Mouse (Mus musculus): ENCODE measurements around the gene Ccdc114. TPM values are rescaled to one million over a fixed set of nuclear protein-coding genes. Genes with fewer than 3 reads are reported as not detected.
"Not testable (repeated sequence)": the region's sequence is repeated elsewhere in the genome, so short reads cannot be mapped to it uniquely, and the experiment has no call there.

The Ccdc114 gene
- polyA plus RNA-seq, 1 experiment from 2014 or later, result 3.8 TPM

GRCm38 (mm10) chr7:45920583-45921241 is 3.2 kb upstream of the Ccdc114 start:
- no peaks in the 10 kb centered on the region for H3K27me3 ChIP-seq (ENCODE audit: control insufficient read depth, insufficient read depth, low read length)
- DNase-seq (ENCODE audit: low spot score) (no peak), ATAC-seq (ENCODE audit: insufficient number of reproducible peaks, low FRiP score, low TSS enrichment, low read depth) (no peak)
- peak overlapping the region; percentile 43 for H3K4me2 ChIP-seq (ENCODE audit: low read depth, severe bottlenecking)
- 37% methylated on average over 9 of the region's 9 CpGs for WGBS
- H3K4me3 ChIP-seq (ENCODE audit: low read depth, low read length), result peak overlapping the region; percentile 16
- H3K36me3 ChIP-seq (ENCODE audit: control insufficient read depth, insufficient read depth, low read length), result no peaks in the 10 kb centered on the region
- H3K27ac ChIP-seq (replicated peaks; ENCODE audit: low read depth, low read length), result no peak overlapping the region
- H3K4me1 ChIP-seq (ENCODE audit: control insufficient read depth, insufficient read depth, low read length), result peaks cover 43% of the 10 kb centered on the region
- H3K9me3 ChIP-seq (ENCODE audit: control insufficient read depth, low read length), result no peaks in the 10 kb centered on the region
- H3K9ac ChIP-seq (ENCODE audit: low read length), result peak overlapping the region; percentile 35

DNA sequence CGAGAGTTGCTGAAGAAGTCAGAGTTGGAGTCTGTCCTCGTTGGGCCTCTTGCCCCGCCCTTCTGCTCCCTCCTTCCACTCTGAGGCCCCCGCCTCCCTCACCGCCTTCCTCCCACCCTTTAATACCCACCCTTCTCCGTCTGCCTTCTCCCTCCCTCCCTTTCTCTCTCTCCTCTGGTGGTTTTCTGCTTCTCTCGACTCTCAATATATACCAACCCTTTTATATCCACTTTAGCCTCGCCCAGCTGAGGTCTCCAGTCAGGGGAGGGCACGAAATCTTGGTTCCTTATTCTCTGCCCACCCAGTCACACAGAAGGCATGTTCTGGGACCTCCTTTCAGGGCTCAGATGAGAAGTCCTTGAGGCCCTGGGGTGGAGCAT is 2.6 kb upstream of the Ccdc114 start, which contains the start of gene Emp3:
Gene Emp3 (minus strand): TSS at position 163 of the 380 bp plus-strand sequence.
- Histone ChIP-seq H3K4me1 (ENCODE audit: control insufficient read depth, insufficient read depth, low read length) (peaks cover 38% of the 10 kb centered on the region), H3K9ac (ENCODE audit: low read length) (peak within 1 kb of the TSS; percentile 35), H3K4me3 (ENCODE audit: low read depth, low read length) (peak within 1 kb of the TSS; percentile 16), H3K9me3 (ENCODE audit: control insufficient read depth, low read length) (no peaks in the 10 kb centered on the region), H3K27ac (replicated peaks; ENCODE audit: low read depth, low read length) (peak within 1 kb of the TSS; percentile 75; the same call in 1 of the 2 replicates), H3K4me2 (ENCODE audit: low read depth, severe bottlenecking) (peak within 1 kb of the TSS; percentile 43), H3K27me3 (ENCODE audit: control insufficient read depth, insufficient read depth, low read length) (no peaks in the 10 kb centered on the region), H3K36me3 (ENCODE audit: control insufficient read depth, insufficient read depth, low read length) (no peaks in the 10 kb centered on the region)
- ATAC-seq (ENCODE audit: insufficient number of reproducible peaks, low FRiP score, low TSS enrichment, low read depth) (no peak), DNase-seq (ENCODE audit: low spot score) (no peak)
- WGBS, result 40% methylated on average over 9 of the region's 9 CpGs

DNA sequence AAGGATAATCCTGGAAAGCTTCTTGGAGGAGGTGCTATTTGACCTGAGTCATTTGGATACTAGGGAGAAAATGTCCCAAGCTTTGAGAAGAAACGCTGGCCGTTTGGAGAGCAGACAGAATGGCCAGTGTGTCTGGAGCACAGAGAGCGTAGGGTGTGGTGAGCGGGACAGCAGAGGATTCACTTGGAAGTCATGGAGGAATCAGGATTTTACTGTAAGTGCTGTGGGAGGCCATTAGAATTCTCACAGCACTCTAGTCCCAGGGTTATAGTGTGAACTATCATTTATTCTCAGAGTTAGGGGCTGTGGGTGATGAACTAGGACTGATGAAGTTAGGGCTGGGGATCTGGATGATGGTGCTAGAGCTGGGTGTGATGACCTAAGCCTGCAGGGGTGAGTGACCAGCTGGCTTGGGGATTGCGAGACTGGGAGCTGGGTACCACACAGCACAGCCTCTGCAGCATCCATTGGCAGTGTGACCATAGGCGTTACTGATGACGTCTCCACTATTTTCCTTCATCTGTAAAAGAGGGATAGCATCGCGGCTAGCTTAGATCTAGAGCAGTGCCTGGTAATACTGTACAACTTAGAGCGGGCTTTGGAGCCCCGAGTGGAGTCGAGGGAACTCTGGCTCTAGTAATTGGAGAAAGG is 1.8 kb upstream of the Ccdc114 start:
- peak overlapping the region; percentile 34; the same call in 1 of the 2 replicates for H3K9ac ChIP-seq (ENCODE audit: low read length)
- DNase-seq (ENCODE audit: low spot score) (no peak), ATAC-seq (ENCODE audit: insufficient number of reproducible peaks, low FRiP score, low TSS enrichment, low read depth) (no peak)
- H3K36me3 ChIP-seq (ENCODE audit: control insufficient read depth, insufficient read depth, low read length), result no peaks in the 10 kb centered on the region
- no peak overlapping the region for H3K4me3 ChIP-seq (ENCODE audit: low read depth, low read length)
- 80% methylated on average over 12 of the region's 12 CpGs for WGBS
- no peak overlapping the region; the same call in none of the 2 replicates for H3K4me2 ChIP-seq (ENCODE audit: low read depth, severe bottlenecking)
- H3K27me3 ChIP-seq (ENCODE audit: control insufficient read depth, insufficient read depth, low read length), result no peaks in the 10 kb centered on the region
- H3K27ac ChIP-seq (replicated peaks; ENCODE audit: low read depth, low read length), result peak overlapping the region; percentile 75
- H3K9me3 ChIP-seq (ENCODE audit: control insufficient read depth, low read length), result no peaks in the 10 kb centered on the region
- peaks cover 29% of the 10 kb centered on the region for H3K4me1 ChIP-seq (ENCODE audit: control insufficient read depth, insufficient read depth, low read length)

DNA sequence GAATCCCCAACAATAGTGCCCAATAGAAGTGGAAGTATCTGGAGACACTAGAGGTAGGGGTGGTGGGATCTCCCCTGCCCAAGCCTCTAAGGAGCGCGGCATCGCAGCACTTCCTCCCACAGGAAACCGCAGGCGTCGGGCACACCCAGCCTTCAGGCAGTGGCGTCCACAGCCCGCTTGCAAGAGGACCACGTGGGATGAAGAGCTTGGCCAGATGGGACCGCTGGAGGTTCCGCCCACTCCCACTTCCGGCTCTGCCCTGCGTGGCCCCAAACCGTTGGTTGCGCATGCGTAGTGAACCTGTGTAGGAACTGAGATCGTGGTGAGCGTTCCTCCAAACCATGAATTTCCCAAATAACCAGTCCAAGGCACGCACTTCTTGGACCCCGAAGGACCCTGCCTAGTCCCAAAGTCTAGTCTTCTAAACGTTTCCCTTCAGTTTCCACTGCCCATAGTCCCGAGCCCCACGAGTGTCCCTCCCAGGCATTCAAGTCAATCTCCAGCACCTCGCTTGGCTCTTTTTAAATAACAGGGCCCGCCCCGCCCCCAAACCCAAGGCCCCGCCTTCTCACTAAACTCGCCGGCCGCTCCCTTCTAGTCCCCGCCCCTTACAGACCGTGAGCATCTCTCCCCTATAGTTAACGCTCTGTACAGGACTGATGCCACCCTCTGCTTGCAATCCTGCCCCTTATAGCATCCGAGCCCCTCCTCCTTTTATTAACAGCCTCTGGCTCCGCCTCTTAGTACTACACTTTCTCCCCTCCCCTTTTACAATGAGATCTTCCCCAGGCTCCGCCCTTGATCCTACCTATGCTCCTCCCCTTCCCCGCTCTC is 727 bp upstream of the Ccdc114 start:
- H3K36me3 ChIP-seq (ENCODE audit: control insufficient read depth, insufficient read depth, low read length), result no peaks in the 10 kb centered on the region
- no peak overlapping the region; the same call in 1 of the 2 replicates for H3K9ac ChIP-seq (ENCODE audit: low read length)
- DNase-seq (ENCODE audit: low spot score) (peak; percentile 95), ATAC-seq (ENCODE audit: insufficient number of reproducible peaks, low FRiP score, low TSS enrichment, low read depth) (peak; percentile 87)
- peak overlapping the region; percentile 31 for H3K4me3 ChIP-seq (ENCODE audit: low read depth, low read length)
- 2% methylated on average over 37 of the region's 37 CpGs for WGBS
- H3K27me3 ChIP-seq (ENCODE audit: control insufficient read depth, insufficient read depth, low read length), result no peaks in the 10 kb centered on the region
- H3K4me2 ChIP-seq (ENCODE audit: low read depth, severe bottlenecking), result peak overlapping the region; percentile 56
- H3K9me3 ChIP-seq (ENCODE audit: control insufficient read depth, low read length), result no peaks in the 10 kb centered on the region
- peak overlapping the region; percentile 75 for H3K27ac ChIP-seq (replicated peaks; ENCODE audit: low read depth, low read length)
- H3K4me1 ChIP-seq (ENCODE audit: control insufficient read depth, insufficient read depth, low read length), result peaks cover 19% of the 10 kb centered on the region

DNA sequence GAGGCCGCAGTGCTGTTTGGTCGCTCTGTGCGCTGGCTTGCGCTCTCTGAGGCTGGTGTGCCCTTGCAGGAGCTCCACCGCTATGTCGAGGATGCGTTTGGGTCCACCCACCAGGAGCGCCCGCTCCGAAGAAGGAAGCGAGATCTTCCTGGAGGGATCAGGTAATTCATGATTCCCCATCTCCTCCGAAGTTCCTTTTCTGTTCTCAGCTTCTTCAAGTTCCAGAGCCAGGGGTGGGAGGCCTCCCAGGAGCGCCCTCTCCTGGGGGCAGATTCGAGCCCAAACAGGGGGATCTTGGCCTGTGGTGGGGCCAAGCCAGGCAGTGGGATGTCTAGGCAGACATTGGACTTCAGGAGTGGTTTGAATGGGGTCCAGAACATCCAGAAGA is 551 bp downstream of the Ccdc114 start:
- Histone ChIP-seq H3K4me1 (ENCODE audit: control insufficient read depth, insufficient read depth, low read length) (peaks cover 19% of the 10 kb centered on the region), H3K9ac (ENCODE audit: low read length) (no peak overlapping the region), H3K27ac (replicated peaks; ENCODE audit: low read depth, low read length) (no peak overlapping the region), H3K4me3 (ENCODE audit: low read depth, low read length) (peak overlapping the region; percentile 31), H3K36me3 (ENCODE audit: control insufficient read depth, insufficient read depth, low read length) (no peaks in the 10 kb centered on the region), H3K9me3 (ENCODE audit: control insufficient read depth, low read length) (no peaks in the 10 kb centered on the region), H3K4me2 (ENCODE audit: low read depth, severe bottlenecking) (peak overlapping the region; percentile 56), H3K27me3 (ENCODE audit: control insufficient read depth, insufficient read depth, low read length) (no peaks in the 10 kb centered on the region)
- 11% methylated on average over 14 of the region's 14 CpGs for WGBS
- ATAC-seq (ENCODE audit: insufficient number of reproducible peaks, low FRiP score, low TSS enrichment, low read depth) (no peak), DNase-seq (ENCODE audit: low spot score) (peak; percentile 61)

DNA sequence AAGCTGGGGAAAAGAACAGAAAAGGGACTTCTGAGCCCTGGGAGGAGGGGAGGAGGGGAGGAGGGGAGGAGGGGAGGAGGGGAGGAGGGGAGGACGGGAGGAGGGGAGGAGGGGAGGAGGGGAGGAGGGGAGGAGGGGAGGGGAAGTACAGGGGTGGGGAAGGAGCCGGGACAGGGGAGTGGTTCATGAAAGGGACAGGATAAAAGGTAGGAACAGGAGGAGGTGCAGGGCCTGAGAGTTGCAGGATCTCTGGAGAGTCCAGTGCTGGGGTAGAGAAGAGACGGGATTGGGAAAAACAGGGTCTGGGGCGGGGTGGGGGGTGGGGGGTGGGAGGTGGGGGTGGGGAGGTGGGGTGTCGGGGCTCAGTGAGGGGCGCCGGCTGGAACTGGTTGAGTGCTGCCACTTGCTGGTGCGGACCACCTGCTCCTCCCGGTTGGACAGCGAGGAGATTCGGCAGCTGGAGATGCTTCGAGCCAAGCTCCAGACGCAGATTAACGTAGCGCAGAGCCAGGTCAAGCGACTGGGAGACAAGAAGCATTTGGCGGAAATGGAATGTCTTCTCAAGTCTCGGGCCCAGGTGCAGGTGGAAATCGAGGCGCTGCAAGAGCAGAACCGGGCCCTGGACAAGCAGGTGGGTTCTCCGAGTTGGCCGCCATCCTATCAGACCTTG is 4.9 kb downstream of the Ccdc114 start:
- 11% methylated on average over 20 of the region's 23 CpGs for WGBS
- DNase-seq (ENCODE audit: low spot score), result no peak
- Histone ChIP-seq H3K9ac (ENCODE audit: low read length) (no peak overlapping the region), H3K4me2 (ENCODE audit: low read depth, severe bottlenecking) (no peak overlapping the region), H3K9me3 (ENCODE audit: control insufficient read depth, low read length) (no peaks in the 10 kb centered on the region; the same call in 1 of the 2 replicates), H3K4me1 (ENCODE audit: control insufficient read depth, insufficient read depth, low read length) (no peaks in the 10 kb centered on the region), H3K36me3 (ENCODE audit: control insufficient read depth, insufficient read depth, low read length) (no peaks in the 10 kb centered on the region), H3K27me3 (ENCODE audit: control insufficient read depth, insufficient read depth, low read length) (no peaks in the 10 kb centered on the region), H3K27ac (replicated peaks; ENCODE audit: low read depth, low read length) (no peak overlapping the region), H3K4me3 (ENCODE audit: low read depth, low read length) (no peak overlapping the region)
- no peak for ATAC-seq (ENCODE audit: insufficient number of reproducible peaks, low FRiP score, low TSS enrichment, low read depth)

- H3K4me2 ChIP-seq (ENCODE audit: low read depth, severe bottlenecking), result no peak overlapping the region
- H3K4me1 ChIP-seq (ENCODE audit: control insufficient read depth, insufficient read depth, low read length), result no peaks in the 10 kb centered on the region
- no peaks in the 10 kb centered on the region; the same call in 1 of the 2 replicates for H3K9me3 ChIP-seq (ENCODE audit: control insufficient read depth, low read length)
- DNase-seq (ENCODE audit: low spot score) (no peak), ATAC-seq (ENCODE audit: insufficient number of reproducible peaks, low FRiP score, low TSS enrichment, low read depth) (no peak)
- H3K4me3 ChIP-seq (ENCODE audit: low read depth, low read length), result no peak overlapping the region
- no peaks in the 10 kb centered on the region for H3K27me3 ChIP-seq (ENCODE audit: control insufficient read depth, insufficient read depth, low read length)
- no peaks in the 10 kb centered on the region for H3K36me3 ChIP-seq (ENCODE audit: control insufficient read depth, insufficient read depth, low read length)
- H3K27ac ChIP-seq (replicated peaks; ENCODE audit: low read depth, low read length), result no peak overlapping the region
- 90% methylated on average over 1 of the region's 1 CpGs for WGBS
- no peak overlapping the region for H3K9ac ChIP-seq (ENCODE audit: low read length)
Observed at GRCm38 (mm10) chr7:45929688-45930087, 5.8 kb downstream of the Ccdc114 start.

- not testable (repeated sequence) for H3K27me3 ChIP-seq (ENCODE audit: control insufficient read depth, insufficient read depth, low read length); H3K36me3 ChIP-seq (ENCODE audit: control insufficient read depth, insufficient read depth, low read length); H3K9ac ChIP-seq (ENCODE audit: low read length); H3K9me3 ChIP-seq (ENCODE audit: control insufficient read depth, low read length); H3K4me3 ChIP-seq (ENCODE audit: low read depth, low read length); H3K4me2 ChIP-seq (ENCODE audit: low read depth, severe bottlenecking); H3K27ac ChIP-seq (replicated peaks; ENCODE audit: low read depth, low read length); H3K4me1 ChIP-seq (ENCODE audit: control insufficient read depth, insufficient read depth, low read length); ATAC-seq (ENCODE audit: insufficient number of reproducible peaks, low FRiP score, low TSS enrichment, low read depth); DNase-seq (ENCODE audit: low spot score)
- 90% methylated on average over 12 of the region's 12 CpGs for WGBS
Observed at GRCm38 (mm10) chr7:45933766-45934165, 9.9 kb downstream of the Ccdc114 start.

Data from limb, embryonic 11.5 days (tissue).